Mouse (Mus musculus): ENCODE results near the gene Mtmr4.

- TF ChIP-seq CTCF (IDR thresholded peaks at IDR 0.05; ENCODE audit: extremely low read depth, insufficient read depth, insufficient read length, insufficient replicate concordance): no peak
- TF ChIP-seq POLR2A (IDR thresholded peaks at IDR 0.05; ENCODE audit: low read depth, low read length): no peak
These were observed 72.6 kb downstream of the Mtmr4 start for GRCm38 (mm10) chr11:87664521-87664920.
